Mouse (Mus musculus) kidney, postnatal 36 days (tissue): ENCODE results near the gene Rufy4.
A peak's percentile ranks its signal among the peaks of the same experiment; 100 is the strongest.

Experiments used
- DNase-seq, 2 experiments: peaks; one replicate each; pipeline ENCODE4 v3.0.0; 2021 to 2022; ENCODE audit warnings: mixed read lengths in 2 of 2

Gene Rufy4

GRCm38 (mm10) chr1:74124991-74125552 lies at the start of gene Rufy4:
Gene Rufy4, plus strand, starts transcription at chr1:74125541.
- peak; percentile 81 to 85 for DNase-seq

- DNase-seq: no peak
Observed at GRCm38 (mm10) chr1:74076230-74076629, 49.1 kb upstream of the Rufy4 start.

- DNase-seq: peak; percentile 91 to 95
Observed at GRCm38 (mm10) chr1:74077353-74077752, 48.0 kb upstream of the Rufy4 start.

- peak; percentile 50 to 60 for DNase-seq
Observed at GRCm38 (mm10) chr1:74081573-74081989, 43.8 kb upstream of the Rufy4 start.

- peak; percentile 61 to 80 for DNase-seq
Observed at GRCm38 (mm10) chr1:74082841-74083463, 42.4 kb upstream of the Rufy4 start.

- DNase-seq: no peak
Observed at GRCm38 (mm10) chr1:74084065-74084705, 41.2 kb upstream of the Rufy4 start.

- peak in 1 of 2 experiments; percentile 53 for DNase-seq
Observed at GRCm38 (mm10) chr1:74084752-74085151, 40.6 kb upstream of the Rufy4 start.

GRCm38 (mm10) chr1:74085566-74085965 lies 39.8 kb upstream of the Rufy4 start:
- no peak for DNase-seq

- DNase-seq: no peak
Observed at GRCm38 (mm10) chr1:74088569-74088968, 36.8 kb upstream of the Rufy4 start.

- no peak for DNase-seq
Observed at GRCm38 (mm10) chr1:74090329-74090728, 35.0 kb upstream of the Rufy4 start.

- peak; percentile 58 to 71 for DNase-seq
Observed at GRCm38 (mm10) chr1:74091138-74091537, 34.2 kb upstream of the Rufy4 start.

GRCm38 (mm10) chr1:74091611-74092224 lies 33.6 kb upstream of the Rufy4 start:
- no peak for DNase-seq

- peak; percentile 57 to 64 for DNase-seq
Observed at GRCm38 (mm10) chr1:74092242-74092641, 33.1 kb upstream of the Rufy4 start.

GRCm38 (mm10) chr1:74093447-74093846 lies 31.9 kb upstream of the Rufy4 start:
- DNase-seq: peak in 1 of 2 experiments; percentile 75

GRCm38 (mm10) chr1:74094497-74095270 lies 30.7 kb upstream of the Rufy4 start:
- peak in 1 of 2 experiments; percentile 59 for DNase-seq

- DNase-seq: peak; percentile 58 to 75
Observed at GRCm38 (mm10) chr1:74095296-74095695, 30.0 kb upstream of the Rufy4 start.

GRCm38 (mm10) chr1:74095728-74096127 lies 29.6 kb upstream of the Rufy4 start:
- DNase-seq: no peak

GRCm38 (mm10) chr1:74098004-74099000 lies 27.0 kb upstream of the Rufy4 start:
- peak in 1 of 2 experiments; percentile 71 for DNase-seq

GRCm38 (mm10) chr1:74099001-74099435 lies 26.3 kb upstream of the Rufy4 start:
- DNase-seq: peak; percentile 49 to 72

GRCm38 (mm10) chr1:74103654-74104353 lies 21.5 kb upstream of the Rufy4 start:
- DNase-seq: no peak

GRCm38 (mm10) chr1:74105660-74106059 lies 19.7 kb upstream of the Rufy4 start:
- DNase-seq: peak; percentile 84
